Mouse (Mus musculus) MEL-GATA-1-ER (cell line): ENCODE measurements around the gene Gramd1b.

Source experiments
- DNase-seq: peaks from one replicate; pipeline ENCODE4 v3.0.0-alpha.2; 2012; ENCODE audit warnings: low read depth; ENCODE audit errors: extremely low read depth

Gramd1b gene

DNA sequence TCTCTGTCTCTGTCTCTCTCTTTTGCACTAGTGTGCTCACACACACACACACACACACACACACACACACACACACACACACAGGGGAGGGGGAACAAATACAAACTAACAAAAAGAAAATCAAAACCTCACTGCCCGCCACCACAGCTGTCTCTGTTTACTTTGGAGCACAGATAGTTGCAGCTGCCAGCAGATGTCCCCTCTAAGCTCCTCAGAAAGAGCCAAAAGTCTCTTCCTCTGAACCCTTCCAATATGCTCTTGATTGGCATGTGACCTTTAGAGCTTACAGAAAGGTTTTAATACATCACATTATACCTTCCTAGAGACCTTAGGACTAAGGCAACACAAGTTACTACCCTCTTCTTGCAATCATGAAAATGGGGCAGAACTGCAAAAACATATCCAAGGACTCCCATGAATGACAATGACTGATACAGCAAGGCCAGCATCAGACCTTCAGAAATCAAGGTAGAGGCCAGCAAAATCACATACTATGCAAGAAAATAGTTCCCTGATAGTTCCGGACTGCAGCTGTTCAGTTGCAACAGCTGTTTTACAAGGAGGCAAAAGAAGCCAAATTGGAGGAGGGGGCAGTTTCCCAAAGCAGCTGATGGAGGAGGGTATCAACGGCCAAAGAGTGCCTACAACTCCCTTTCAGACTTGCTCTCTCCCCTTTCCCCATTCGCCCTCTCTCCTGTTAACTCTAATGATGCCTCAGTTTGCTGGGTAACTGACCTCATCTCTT is 72.5 kb downstream of the Gramd1b start:
- DNase-seq, result no peak

DNA sequence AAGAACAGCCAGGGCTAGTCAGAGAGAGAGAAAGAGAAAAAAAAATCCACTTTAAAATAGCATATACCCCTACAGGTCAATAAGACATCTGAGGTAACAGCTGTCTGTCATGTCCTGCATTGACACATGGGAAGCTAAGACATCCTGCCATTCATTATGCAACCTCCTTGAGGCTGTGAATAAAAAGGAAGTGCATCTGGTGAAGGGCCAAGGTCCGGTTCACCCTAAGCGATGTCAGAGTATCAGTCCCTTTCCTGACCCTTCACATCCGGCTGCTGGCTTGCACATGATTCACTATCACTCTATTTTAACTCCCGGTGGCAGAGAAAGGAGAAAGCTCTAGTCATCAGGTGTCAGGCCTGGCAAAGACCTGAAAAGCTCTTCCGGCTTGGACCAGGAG is 73.7 kb downstream of the Gramd1b start:
- no peak for DNase-seq

DNA sequence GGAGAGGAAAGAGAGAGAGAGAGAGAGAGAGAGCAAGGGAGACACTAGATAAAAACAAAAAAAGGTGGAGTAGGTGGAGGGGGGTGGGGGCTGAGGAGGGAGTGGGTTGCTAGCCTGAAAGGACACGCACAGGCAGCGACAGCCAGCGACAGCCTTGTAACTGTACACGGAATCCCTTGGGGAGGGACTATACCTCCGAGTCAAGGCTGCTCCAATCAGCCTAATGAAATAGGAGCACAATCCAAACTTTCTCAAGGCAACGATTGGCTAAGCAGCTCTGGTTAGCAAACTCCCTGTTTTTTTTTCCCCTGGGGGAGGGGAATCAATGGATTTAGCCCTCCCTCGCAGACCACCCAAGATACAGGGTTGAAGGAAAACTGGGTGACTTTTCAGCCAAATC is 75.0 kb downstream of the Gramd1b start:
- no peak for DNase-seq

DNA sequence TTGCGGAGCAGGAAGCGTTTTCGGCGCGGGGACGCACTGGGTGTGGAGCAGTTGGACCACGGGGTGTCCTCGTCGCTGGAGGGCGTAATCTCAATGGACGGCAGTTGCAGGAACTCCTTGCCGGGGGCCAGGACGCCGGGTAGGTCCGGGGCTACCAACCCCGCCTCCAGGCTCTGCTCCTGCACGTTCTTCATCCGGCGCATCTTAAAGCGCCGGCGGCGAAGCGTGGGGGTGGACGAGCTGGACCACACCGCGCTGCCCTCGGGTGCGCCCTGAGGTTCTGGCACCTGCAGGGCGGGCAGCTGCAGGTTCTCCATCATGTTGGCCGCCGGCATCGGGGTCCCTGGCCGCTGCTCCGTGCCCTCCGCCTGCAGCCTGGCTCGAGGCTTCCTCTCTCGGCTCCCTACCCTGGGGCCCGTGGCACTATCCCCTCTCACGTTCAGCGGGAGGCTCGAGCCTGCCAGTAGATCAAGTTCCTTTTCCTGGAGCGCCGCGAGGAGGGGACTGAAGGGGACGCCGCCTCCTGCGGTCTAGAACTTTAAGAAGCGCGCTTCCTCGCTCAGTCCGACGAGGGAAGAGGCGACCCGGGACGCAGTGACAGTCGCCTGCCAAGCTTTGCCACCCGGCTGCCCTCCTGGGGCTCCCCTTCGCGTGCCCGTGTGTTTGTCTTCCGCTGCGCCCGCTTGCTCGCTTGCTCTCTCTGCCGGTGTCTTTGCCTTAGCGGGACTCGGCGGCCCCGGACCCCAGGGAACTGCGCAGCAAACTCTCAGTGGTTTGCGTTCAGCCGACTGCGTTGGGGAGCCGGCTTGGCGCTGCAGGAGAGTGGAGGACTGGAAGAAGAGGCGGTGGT is 75.6 kb downstream of the Gramd1b start:
- no peak for DNase-seq

DNA sequence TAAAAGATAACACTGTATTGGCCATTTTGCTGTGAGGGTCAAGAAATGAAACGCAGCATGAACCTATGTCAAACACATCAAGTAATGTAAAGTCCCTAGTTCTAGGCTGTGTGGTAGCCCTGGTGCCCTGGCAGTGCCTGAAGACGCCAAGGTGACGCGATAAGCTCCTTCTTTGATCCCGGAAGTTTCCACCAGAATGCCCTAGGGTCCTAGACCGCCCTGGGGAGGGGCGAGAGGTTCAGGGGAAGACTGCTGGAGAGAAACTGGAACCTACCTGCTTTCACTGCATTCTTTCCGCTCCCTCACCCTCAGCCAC is 76.2 kb downstream of the Gramd1b start:
- DNase-seq, result no peak

DNA sequence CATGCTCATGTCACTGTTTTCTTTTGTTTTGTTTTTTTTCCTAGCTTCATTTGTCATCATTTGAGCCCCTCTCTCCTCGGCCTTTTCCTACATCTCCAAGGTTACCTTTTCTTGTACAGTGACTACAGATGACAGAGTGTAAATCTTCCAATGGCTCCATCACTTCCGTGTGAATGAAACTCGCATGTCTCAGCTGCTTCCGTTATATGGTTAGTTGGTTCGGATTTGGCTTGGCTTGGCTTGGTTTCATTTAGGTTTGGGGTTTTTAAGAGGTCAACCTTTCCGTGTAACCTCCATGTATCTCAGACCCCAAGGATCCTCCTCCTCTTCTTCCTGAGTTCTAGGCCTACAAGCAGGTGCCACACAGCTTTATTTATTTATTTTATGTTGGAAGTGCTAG is 77.3 kb downstream of the Gramd1b start:
- no peak for DNase-seq

DNA sequence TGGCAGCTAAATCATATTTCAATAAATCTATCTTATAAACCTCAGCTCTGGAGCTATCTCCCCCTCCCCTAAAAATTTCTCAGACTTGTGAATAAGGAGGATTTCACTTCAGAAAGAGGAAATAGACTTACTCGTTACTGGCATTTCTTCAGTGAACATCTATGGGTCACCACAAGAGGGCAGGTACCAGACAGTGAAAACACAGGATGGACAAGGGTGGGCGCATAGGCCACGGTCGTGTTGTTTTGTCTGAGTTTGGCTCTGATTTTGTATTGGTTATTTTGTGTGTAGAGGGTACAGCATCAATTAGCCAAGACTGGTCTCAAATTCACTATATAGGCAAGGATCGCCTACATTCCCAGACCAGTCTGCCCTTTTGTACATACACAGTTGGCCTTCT is 79.0 kb downstream of the Gramd1b start:
- DNase-seq, result no peak

DNA sequence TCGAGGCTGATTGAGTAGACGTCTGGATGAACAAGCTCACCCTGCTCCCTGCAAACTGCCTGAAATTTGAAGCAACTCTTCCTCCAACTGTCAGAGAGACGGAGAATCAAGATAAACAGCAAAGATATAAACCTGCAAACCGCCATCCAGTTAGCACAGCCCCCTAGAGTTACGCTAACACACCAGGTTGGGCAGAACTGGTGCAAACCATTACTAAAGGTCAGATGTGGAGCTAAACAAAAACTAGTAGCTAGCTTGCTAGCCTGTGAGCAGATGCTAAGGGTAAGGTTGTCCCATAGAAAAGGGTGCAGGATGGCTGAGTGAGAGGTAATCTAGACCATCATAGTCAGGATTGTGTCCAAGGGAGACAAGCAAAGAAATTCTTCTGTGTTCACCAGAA is 80.4 kb downstream of the Gramd1b start:
- DNase-seq, result no peak

DNA sequence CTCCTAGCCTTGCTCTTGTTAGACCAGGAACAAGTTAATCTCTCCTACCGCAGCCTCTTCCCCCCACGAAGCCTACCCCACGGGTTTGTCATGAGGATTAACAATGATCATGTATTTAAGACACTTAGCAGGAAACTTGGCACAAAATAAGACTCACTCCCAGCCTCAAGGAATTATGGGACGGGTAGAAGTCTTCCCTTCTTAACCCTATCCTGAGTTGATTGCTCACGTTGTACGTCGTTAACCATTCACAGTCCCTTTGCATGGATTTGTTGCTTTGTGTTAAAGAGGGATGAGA is 80.8 kb downstream of the Gramd1b start:
- DNase-seq, result no peak

DNA sequence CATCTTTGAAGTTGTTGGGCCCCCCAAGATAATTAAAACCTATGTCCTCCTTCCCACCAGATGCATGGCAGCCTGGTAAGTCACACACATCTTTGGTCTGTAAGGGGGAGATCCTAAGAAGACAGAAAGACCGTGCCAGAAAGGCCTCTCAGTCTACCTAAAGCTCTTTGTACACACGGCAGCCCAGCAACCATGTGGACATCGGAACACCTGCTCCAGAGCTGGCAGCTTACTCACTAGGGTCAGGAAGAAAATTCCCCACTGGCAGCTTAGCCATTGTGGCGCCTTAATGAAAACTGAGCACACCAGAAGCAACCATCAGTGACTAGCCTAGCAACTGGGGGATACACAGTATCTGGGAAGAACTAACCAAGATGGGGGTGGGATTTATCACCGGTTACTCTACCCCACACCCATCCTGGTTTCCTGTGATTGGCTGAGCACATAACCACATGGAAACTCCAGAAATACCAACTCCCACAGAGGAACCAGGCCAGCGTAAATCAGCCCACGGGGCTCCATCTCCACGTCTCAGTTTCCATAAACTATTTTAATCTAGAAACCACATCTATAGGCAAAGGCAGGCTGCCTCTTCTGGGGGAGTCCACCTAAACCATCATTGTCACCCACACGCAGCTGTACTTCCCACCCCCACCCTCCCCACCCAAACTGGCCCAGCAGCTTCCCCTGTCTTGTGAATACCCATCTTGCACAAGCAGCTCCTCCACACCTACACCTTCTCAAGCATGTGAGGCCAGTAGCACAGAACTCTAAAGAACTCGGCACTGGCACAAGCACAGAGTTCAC is 81.4 kb downstream of the Gramd1b start:
- no peak for DNase-seq

DNA sequence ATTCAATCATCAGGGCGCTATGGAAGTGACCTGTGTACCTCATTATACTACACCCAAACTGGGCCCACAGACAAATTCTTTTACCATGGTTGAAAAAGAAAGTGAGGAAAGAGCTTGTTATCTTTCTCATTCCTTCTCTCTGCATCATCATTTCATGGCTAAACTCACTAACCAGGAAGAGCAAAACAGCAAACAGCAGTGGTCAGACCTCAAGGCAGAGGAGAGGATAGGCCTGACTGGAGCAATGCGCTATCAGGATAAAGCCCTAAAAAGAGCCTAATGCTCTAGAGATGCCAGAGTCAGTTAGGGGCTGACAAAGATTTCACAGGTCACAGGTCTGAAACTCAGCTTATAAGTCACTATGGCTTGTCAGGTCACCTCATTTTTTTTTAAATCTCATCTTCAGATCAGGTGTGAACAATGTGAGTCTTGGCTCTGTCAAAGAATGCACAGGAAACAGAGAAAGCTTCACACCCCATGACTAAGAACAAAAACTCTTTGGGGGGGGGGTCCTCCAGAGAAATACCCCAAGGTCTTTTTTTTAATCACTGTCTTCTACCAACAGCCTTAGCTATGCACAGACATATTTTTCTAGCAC is 82.4 kb downstream of the Gramd1b start:
- no peak for DNase-seq

DNA sequence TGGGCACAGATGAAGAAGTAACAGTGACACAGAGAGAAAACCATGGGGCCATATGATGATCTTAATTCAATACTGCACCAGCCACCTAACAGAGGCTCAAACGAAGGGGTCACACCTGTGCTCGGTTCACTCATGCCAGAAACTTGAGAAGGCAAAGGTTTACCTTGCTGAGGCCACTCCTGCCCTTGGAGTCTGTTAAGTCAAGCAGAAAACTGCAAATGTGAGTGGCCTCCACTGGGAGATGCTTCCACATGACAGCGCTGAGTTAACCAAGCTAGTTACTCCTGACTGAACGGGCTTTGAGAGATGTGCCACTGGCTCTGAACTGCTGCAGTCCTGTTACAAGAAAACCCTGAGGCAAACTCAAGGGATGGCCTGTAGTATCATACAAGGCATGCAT is 83.9 kb downstream of the Gramd1b start:
- DNase-seq, result no peak

DNA sequence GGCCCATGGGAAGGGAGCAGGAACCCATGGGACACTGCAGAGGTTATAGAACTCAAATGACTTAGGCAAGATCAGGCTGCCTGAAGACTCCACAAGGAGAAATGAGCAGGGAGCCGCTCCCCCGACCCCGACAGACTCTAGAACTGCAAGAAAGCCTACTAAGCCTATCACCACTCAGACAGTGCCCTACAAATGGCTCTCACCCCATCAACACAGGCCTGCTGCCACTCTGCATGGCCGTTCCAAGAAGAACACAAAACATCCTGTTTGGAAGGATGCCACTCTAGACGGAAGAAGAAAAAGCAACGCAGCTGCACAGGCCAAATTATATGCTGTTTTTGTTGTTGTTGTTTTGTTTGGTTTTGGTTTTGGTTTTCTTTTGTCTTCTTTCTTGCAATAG is 86.2 kb downstream of the Gramd1b start:
- no peak for DNase-seq

DNA sequence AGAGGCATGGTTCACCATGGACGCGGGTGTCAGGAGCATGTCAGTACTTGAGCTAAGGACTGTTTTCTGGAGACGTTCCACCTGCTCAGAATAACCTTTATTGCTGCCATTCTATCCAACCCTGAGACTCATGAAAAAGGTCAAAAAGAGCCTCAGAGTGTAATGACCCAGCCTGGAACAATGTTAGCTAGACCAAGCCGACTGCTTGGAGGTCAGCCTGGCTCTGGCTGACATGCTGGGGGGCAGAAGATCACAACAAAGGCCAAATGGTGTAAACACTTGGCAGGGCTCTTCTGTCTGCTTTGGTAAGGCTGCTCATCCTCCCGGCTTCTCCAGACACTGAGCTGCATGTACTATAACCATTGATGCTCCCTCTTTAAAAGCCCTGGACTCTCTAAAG is 88.4 kb downstream of the Gramd1b start:
- DNase-seq, result no peak

DNA sequence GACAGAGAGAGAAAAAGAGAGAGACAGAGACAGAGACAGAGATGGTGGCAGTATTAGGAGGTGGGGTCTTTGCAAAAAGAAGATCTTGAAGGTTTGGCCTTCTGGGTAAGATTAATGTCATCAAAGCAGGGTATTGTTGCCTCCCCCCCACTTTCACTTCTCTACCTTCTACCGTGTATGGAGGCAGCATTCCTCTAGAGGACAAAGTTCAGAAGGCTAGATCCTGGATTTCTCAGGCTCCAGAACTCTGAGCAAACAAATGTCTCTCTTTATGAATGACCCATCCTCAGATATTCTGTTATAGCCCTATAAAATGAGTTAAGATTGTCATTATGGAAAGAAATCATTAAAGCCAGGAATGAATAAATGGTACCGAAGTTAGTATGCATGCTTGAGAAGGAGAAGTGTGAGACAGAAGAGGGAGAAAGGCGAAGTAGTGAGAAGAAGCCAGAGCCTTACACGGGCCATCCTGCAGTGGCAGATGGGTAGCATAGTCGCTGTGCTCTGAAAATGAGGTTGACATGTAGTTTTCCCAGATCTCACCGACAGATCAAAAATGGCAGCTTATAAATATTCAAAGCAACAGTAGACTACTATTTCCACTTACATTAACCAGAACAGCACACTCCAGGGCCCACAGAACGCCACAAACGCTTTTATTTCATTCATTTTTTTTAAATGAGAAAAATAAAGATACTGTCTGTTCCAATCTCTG is 91.1 kb downstream of the Gramd1b start:
- DNase-seq, result no peak

DNA sequence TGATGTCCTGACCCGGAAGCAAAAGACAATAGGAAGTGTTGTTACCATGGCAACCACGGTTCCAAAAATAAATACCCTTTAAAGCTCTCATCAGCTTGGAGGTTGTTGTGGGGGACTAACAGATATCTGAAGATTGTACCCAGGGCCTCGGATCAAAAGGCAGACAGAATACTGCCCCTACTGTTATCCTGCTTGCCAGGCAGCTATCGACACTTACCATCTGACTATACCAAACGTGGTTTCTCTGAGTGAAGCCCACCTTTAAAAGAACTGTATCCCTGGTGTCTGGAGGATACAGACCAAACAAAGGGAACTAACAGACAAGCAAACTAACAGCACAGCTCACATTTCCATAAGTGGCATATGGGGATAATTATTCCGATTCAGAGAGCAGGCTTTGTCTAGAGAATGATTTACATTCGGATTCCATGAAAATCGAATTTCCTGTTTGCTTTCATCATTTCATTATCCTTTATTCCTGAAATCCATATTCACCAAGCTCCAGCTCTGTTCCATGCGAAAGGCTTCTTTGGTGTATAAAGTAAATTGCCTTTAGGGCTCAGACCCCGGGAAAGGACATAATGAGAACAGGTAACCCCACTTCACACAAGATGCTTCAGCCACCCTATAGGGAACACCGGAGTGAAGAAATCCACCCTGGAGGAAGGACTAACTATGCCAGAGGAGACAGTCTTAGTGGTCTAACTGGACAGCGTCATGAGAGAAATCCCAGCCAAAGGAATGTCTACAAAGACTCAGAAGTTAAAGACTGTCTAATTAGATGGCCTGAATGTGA is 92.3 kb downstream of the Gramd1b start:
- DNase-seq, result no peak

DNA sequence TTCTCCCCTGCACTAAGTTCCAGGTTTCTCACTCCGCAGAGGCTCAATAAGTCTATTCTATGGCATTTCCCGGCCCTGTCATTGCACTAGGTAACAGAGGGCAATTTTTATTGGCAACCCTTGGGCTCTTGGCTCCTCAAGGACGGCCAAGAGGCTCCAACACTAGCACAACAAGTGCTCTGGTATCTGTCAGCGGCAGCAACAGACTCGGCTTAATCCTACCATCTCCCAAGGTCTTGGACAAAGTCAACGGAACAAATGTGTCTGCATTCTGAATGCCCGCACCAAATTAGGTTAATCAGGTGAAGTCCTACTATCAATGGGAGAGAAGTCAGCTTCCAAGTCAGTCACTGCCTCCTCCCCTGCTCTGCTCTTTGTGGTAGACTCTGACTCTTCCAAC is 93.3 kb downstream of the Gramd1b start:
- DNase-seq, result no peak

DNA sequence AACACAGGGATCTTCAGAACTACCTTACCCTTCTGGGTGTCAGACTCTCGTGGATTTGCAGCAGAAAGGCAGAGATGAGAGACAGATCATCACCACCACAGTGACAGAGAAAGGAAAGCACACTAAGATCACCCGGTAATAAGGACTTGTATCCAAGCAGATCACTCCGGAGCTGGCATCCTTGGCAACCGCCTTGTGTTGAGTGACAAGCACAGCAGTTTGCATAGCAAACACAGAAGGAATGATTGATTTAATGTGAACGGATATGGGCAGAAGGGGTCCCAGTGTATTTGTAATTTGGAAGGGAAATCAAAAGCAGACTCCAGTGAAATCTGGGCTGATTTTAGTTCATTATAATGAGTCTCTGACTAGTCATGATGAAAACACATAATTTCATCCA is 97.9 kb downstream of the Gramd1b start:
- no peak for DNase-seq

DNA sequence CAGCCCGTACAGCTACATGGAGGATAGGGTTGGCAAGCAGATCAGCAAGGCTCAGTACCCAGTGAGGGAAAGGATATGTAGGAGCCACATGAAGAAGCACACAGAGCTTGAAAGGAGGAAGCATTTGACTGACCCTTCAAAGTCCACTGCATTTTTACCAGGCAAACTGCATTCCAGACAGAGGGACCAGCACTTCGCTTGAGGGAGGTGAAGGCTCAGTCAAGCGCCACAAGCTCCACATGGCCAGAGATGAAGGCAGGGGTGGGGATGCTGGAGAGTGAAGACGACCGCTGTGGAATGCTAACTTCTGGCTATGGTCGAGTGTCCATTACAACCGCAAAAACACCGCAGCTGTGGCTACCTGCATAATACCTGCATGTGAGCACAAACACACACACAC is 100.2 kb downstream of the Gramd1b start:
- DNase-seq, result no peak

DNA sequence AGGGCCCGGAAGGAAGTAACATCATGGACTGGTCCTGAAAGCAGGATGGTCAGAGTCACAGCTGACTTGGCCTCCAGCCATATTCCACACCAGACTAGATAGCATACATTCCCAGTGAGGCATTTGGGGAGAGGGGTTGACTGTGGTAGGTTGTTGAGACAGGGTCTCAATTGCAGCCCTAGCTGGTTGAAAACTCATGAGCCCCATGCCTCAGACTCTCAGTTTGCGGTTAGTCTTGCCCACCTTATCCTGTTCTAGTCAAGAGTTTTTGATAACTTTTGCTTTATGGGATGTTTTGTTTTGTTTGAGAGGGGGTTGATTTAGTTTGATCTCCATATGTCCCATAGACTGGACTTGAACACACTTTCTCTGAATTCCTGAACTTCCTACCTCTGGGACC is 103.5 kb downstream of the Gramd1b start:
- no peak for DNase-seq
